Mouse (Mus musculus) embryonic fibroblast, embryonic 13.5 days (primary cell): ENCODE data around the gene Apoe.

Source experiments
- CTCF ChIP-seq: IDR thresholded peaks from 2 replicates; pipeline ENCODE4 v1.5.1; 2011; ENCODE audit warnings: mild to moderate bottlenecking, control low read depth, low read length, moderate library complexity, borderline replicate concordance; ENCODE audit not compliant: insufficient read depth
- POLR2A ChIP-seq: IDR thresholded peaks from 2 replicates; pipeline ENCODE4 v1.6.1; 2011; ENCODE audit warnings: low read depth, mild to moderate bottlenecking, control low read depth, low read length, moderate library complexity

- TF ChIP-seq POLR2A = no peak
- no peak for TF ChIP-seq CTCF
These were observed 34.5 kb downstream of the Apoe start for GRCm38 (mm10) chr7:19664455-19664954.
